ENCODE assay signal across 29 mouse cellular contexts in the genomic region with DNA sequence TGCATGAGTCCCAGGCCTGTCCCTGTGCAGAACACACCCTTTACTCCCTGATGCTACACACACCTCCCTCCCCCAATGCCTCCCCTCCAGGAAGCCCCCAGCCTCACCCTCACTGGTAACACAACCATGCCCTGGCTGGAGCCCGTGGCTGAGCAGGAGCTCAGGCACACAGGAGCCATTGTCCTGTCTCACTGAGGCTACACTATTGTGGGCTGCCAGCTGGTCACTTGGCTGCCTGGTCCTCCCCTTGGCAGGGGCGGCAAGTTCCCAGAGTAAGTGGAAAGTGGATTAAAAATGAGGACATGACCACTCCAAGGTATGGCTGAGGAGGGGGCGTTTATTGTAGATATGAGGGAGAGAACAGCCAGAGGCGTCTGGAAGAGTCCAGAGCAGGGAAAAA. TPM values are rescaled to one million over a fixed set of nuclear protein-coding genes. Genes with fewer than 3 reads are reported as not detected.
DNase-seq lines count a peak whose midpoint lies in the region; ATAC-seq and TF ChIP-seq lines count a peak whose summit lies in the region.
"Had no signal": no experiment of that assay in that cellular context is flagged by ENCODE, and none has a peak within 500 bp of the region (broad histone marks: within the 10 kb centered on the region; RNA-seq: fewer than 3 reads in every experiment).

No protein-coding gene starts in this region.

- no peak for TF ChIP-seq POLR2A in brain, embryonic 14.5 days (IDR thresholded peaks at IDR 0.05; ENCODE audit: borderline replicate concordance, extremely low read depth, insufficient read depth, insufficient read length, poor library complexity, severe bottlenecking)

- H3K4me2 ChIP-seq in forebrain, embryonic 16.5 days (ENCODE audit: low read length): no peak overlapping the region
- no peak overlapping the region for H3K4me2 ChIP-seq in forebrain, embryonic 12.5 days
- no peak overlapping the region for H3K4me2 ChIP-seq in hindbrain, postnatal 0 days (ENCODE audit: low read depth, low read length)
- no peak overlapping the region for H3K4me2 ChIP-seq in hindbrain, embryonic 13.5 days
- H3K4me2 ChIP-seq in midbrain, postnatal 0 days (ENCODE audit: low read depth, low read length, poor library complexity, severe bottlenecking): no peak overlapping the region
- H3K4me2 ChIP-seq: limb, embryonic 15.5 days; lung, embryonic 15.5 days had no signal

- no peak overlapping the region for H3K4me3 ChIP-seq in forebrain, embryonic 16.5 days (replicated peaks; ENCODE audit: low read length)
- H3K4me3 ChIP-seq in forebrain, embryonic 12.5 days (replicated peaks): no peak overlapping the region
- H3K4me3 ChIP-seq in hindbrain, postnatal 0 days (ENCODE audit: low read length): no peak overlapping the region
- no peak overlapping the region for H3K4me3 ChIP-seq in hindbrain, embryonic 13.5 days
- H3K4me3 ChIP-seq in midbrain, postnatal 0 days (ENCODE audit: low read depth, low read length): no peak overlapping the region
- no peak overlapping the region for H3K4me3 ChIP-seq in midbrain, embryonic 10.5 days
- H3K4me3 ChIP-seq: embryonic facial prominence, embryonic 10.5 days; limb, embryonic 15.5 days; lung, embryonic 15.5 days had no signal

- H3K9ac ChIP-seq in forebrain, embryonic 16.5 days (replicated peaks; ENCODE audit: low read depth, low read length): no peak overlapping the region
- no peak overlapping the region for H3K9ac ChIP-seq in forebrain, embryonic 12.5 days
- no peak overlapping the region for H3K9ac ChIP-seq in hindbrain, postnatal 0 days (replicated peaks; ENCODE audit: low read length)
- no peak overlapping the region for H3K9ac ChIP-seq in hindbrain, embryonic 13.5 days
- H3K9ac ChIP-seq in midbrain, postnatal 0 days (replicated peaks; ENCODE audit: low read length, poor library complexity, severe bottlenecking): no peak overlapping the region
- H3K9ac ChIP-seq: limb, embryonic 15.5 days; liver, embryonic 14.5 days; lung, embryonic 15.5 days had no signal

- WGBS in forebrain, embryonic 16.5 days: 56% methylated on average over 4 of the region's 4 CpGs
- 65% methylated on average over 4 of the region's 4 CpGs for WGBS in forebrain, embryonic 12.5 days
- 47% methylated on average over 4 of the region's 4 CpGs for WGBS in hindbrain, postnatal 0 days
- 66% methylated on average over 4 of the region's 4 CpGs for WGBS in hindbrain, embryonic 13.5 days
- 60% methylated on average over 4 of the region's 4 CpGs for WGBS in midbrain, postnatal 0 days
- 70% methylated on average over 4 of the region's 4 CpGs for WGBS in midbrain, embryonic 10.5 days

- H3K4me1 ChIP-seq in forebrain, embryonic 16.5 days (replicated peaks; ENCODE audit: control insufficient read depth, insufficient read depth, low read length): no peaks in the 10 kb centered on the region
- H3K4me1 ChIP-seq in forebrain, embryonic 12.5 days: no peaks in the 10 kb centered on the region
- no peaks in the 10 kb centered on the region for H3K4me1 ChIP-seq in hindbrain, postnatal 0 days (ENCODE audit: insufficient read depth, low read length)
- no peaks in the 10 kb centered on the region for H3K4me1 ChIP-seq in hindbrain, embryonic 13.5 days (replicated peaks)
- H3K4me1 ChIP-seq in midbrain, postnatal 0 days (ENCODE audit: insufficient read depth, low read length): peaks cover 3% of the 10 kb centered on the region; the same call in 1 of the 2 replicates
- peaks cover 12% of the 10 kb centered on the region for H3K4me1 ChIP-seq in midbrain, embryonic 10.5 days
- H3K4me1 ChIP-seq: limb, embryonic 15.5 days; lung, embryonic 15.5 days had no signal

- H3K36me3 ChIP-seq in forebrain, embryonic 16.5 days (ENCODE audit: control insufficient read depth, insufficient read depth): no peaks in the 10 kb centered on the region
- no peaks in the 10 kb centered on the region for H3K36me3 ChIP-seq in forebrain, embryonic 12.5 days (replicated peaks)
- no peaks in the 10 kb centered on the region for H3K36me3 ChIP-seq in hindbrain, postnatal 0 days (ENCODE audit: insufficient read depth, low read length)
- H3K36me3 ChIP-seq in hindbrain, embryonic 13.5 days: no peaks in the 10 kb centered on the region
- H3K36me3 ChIP-seq in midbrain, postnatal 0 days (ENCODE audit: insufficient read depth, low read length): no peaks in the 10 kb centered on the region
- no peaks in the 10 kb centered on the region for H3K36me3 ChIP-seq in midbrain, embryonic 10.5 days
- H3K36me3 ChIP-seq: embryonic facial prominence, embryonic 10.5 days; limb, embryonic 15.5 days; lung, embryonic 15.5 days had no signal

- 0 out of 2 replicates have a peak, but pooled peaks have one; percentile 29 for ATAC-seq in forebrain, embryonic 16.5 days
- no peak for ATAC-seq in forebrain, embryonic 12.5 days (ENCODE audit: low FRiP score)
- peak; percentile 38; the same call in 1 of the 2 replicates for ATAC-seq in hindbrain, postnatal 0 days
- ATAC-seq in hindbrain, embryonic 13.5 days (ENCODE audit: low FRiP score): no peak
- ATAC-seq in midbrain, postnatal 0 days (ENCODE audit: low FRiP score): 0 out of 2 replicates have a peak, but pooled peaks have one; percentile 23
- ATAC-seq: Patski had no signal

- H3K9me3 ChIP-seq in forebrain, embryonic 16.5 days (ENCODE audit: control insufficient read depth, low read length): no peaks in the 10 kb centered on the region
- H3K9me3 ChIP-seq in forebrain, embryonic 12.5 days: no peaks in the 10 kb centered on the region
- H3K9me3 ChIP-seq in hindbrain, postnatal 0 days (ENCODE audit: low read length): no peaks in the 10 kb centered on the region
- no peaks in the 10 kb centered on the region for H3K9me3 ChIP-seq in hindbrain, embryonic 13.5 days
- no peaks in the 10 kb centered on the region for H3K9me3 ChIP-seq in midbrain, postnatal 0 days (ENCODE audit: low read length)
- H3K9me3 ChIP-seq in midbrain, embryonic 10.5 days (replicated peaks): no peaks in the 10 kb centered on the region
- H3K9me3 ChIP-seq: embryonic facial prominence, embryonic 10.5 days; limb, embryonic 15.5 days; lung, embryonic 15.5 days had no signal

- peak; percentile 59 for DNase-seq in hindbrain, postnatal 0 days (ENCODE audit: low spot score)
- DNase-seq in midbrain, postnatal 0 days (ENCODE audit: low spot score): peak; percentile 30
- no peak for DNase-seq in midbrain, embryonic 10.5 days (ENCODE audit: low spot score)
- peak; percentile 28 for DNase-seq in brain, embryonic 14.5 days (ENCODE audit: low read depth)
- DNase-seq: adrenal gland, postnatal 36 days; kidney, adult 2 months; lung, postnatal 4 days; right cerebral cortex, postnatal 4 days; thymus, postnatal 14 days had no signal

- H3K27me3 ChIP-seq in forebrain, embryonic 16.5 days (replicated peaks; ENCODE audit: control insufficient read depth, insufficient read depth, low read length): 0 out of 2 replicates have a peak, but pooled peaks cover 3% of the 10 kb centered on the region
- H3K27me3 ChIP-seq in forebrain, embryonic 12.5 days: peaks cover 40% of the 10 kb centered on the region
- no peaks in the 10 kb centered on the region for H3K27me3 ChIP-seq in hindbrain, postnatal 0 days (ENCODE audit: insufficient read depth, low read length)
- peaks cover 29% of the 10 kb centered on the region for H3K27me3 ChIP-seq in hindbrain, embryonic 13.5 days
- no peaks in the 10 kb centered on the region for H3K27me3 ChIP-seq in midbrain, postnatal 0 days (ENCODE audit: insufficient read depth, low read length)
- peaks cover 31% of the 10 kb centered on the region for H3K27me3 ChIP-seq in midbrain, embryonic 10.5 days (ENCODE audit: low read depth, poor library complexity, severe bottlenecking)

- no peak for TF ChIP-seq CTCF in hindbrain, postnatal 0 days (IDR thresholded peaks at IDR 0.05; ENCODE audit: low read depth)
- no peak for TF ChIP-seq CTCF in midbrain, postnatal 0 days (IDR thresholded peaks at IDR 0.05)
- no peak for TF ChIP-seq CTCF in brain, embryonic 14.5 days (IDR thresholded peaks at IDR 0.05; ENCODE audit: borderline replicate concordance, extremely low read depth, insufficient read depth, insufficient read length)

- H3K27ac ChIP-seq in forebrain, embryonic 16.5 days (ENCODE audit: low read length): no peak overlapping the region
- H3K27ac ChIP-seq in forebrain, embryonic 12.5 days: no peak overlapping the region
- H3K27ac ChIP-seq in hindbrain, postnatal 0 days: no peak overlapping the region
- no peak overlapping the region for H3K27ac ChIP-seq in hindbrain, embryonic 13.5 days
- no peak overlapping the region for H3K27ac ChIP-seq in midbrain, postnatal 0 days (ENCODE audit: low read depth, low read length)
- no peak overlapping the region for H3K27ac ChIP-seq in midbrain, embryonic 10.5 days (replicated peaks)
- H3K27ac ChIP-seq: embryonic facial prominence, embryonic 10.5 days; kidney, postnatal 0 days; limb, embryonic 15.5 days; liver, embryonic 14.5 days; lung, embryonic 15.5 days had no signal

RNA-seq across cellular contexts. Expression of a gene that starts 7.3 kb away (rescaled TPM):
- polyA plus RNA-seq in forebrain, embryonic 16.5 days (2015; fragmentation: Nextera tagmentation; extraction: Ambion mirVana): 0.25 and 0.32 TPM in 2 replicates
- polyA plus RNA-seq in forebrain, embryonic 12.5 days (2016; fragmentation: Nextera tagmentation; extraction: Ambion mirVana): 0.05 TPM in 1 of 2 replicates, not detected in the other
- 31.9 and 37.6 TPM in 2 replicates for total RNA-seq in hindbrain, postnatal 0 days (2014; rRNA removed)
- polyA plus RNA-seq in hindbrain, postnatal 0 days (2015; fragmentation: Nextera tagmentation; extraction: Ambion mirVana): 1.0 and 1.1 TPM in 2 replicates
- polyA plus RNA-seq in hindbrain, embryonic 13.5 days (2015; fragmentation: Nextera tagmentation; extraction: Ambion mirVana): 0.17 and 0.27 TPM in 2 replicates
- total RNA-seq in midbrain, postnatal 0 days (2014; rRNA removed): 43.6 and 45.2 TPM in 2 replicates
- 1.7 and 1.8 TPM in 2 replicates for polyA plus RNA-seq in midbrain, postnatal 0 days (2015; fragmentation: Nextera tagmentation; extraction: Ambion mirVana)
- 0.06 and 0.11 TPM in 2 replicates for polyA plus RNA-seq in midbrain, embryonic 10.5 days (2016; fragmentation: Nextera tagmentation; extraction: Ambion mirVana)
- 8.2 and 10.4 TPM in 2 replicates for polyA plus RNA-seq in brain, embryonic 14.5 days (2012; rRNA removed)
- total RNA-seq: megakaryocyte-erythroid progenitor cell, adult 5-6 weeks had no signal
- polyA plus RNA-seq: embryonic facial prominence, embryonic 10.5 days; heart, embryonic 16.5 days; limb, embryonic 15.5 days; lung, embryonic 15.5 days; Patski had no signal

RNA-seq across cellular contexts. Expression of a gene that starts 19.4 kb away (rescaled TPM):
- polyA plus RNA-seq in forebrain, embryonic 16.5 days (2015; fragmentation: Nextera tagmentation; extraction: Ambion mirVana): not detected in 2 replicates
- polyA plus RNA-seq in forebrain, embryonic 12.5 days (2016; fragmentation: Nextera tagmentation; extraction: Ambion mirVana): not detected in 2 replicates
- total RNA-seq in hindbrain, postnatal 0 days (2014; rRNA removed): not detected in 2 replicates
- polyA plus RNA-seq in hindbrain, postnatal 0 days (2015; fragmentation: Nextera tagmentation; extraction: Ambion mirVana): not detected in 2 replicates
- not detected in 2 replicates for polyA plus RNA-seq in hindbrain, embryonic 13.5 days (2015; fragmentation: Nextera tagmentation; extraction: Ambion mirVana)
- total RNA-seq in midbrain, postnatal 0 days (2014; rRNA removed): not detected in 2 replicates
- not detected in 2 replicates for polyA plus RNA-seq in midbrain, postnatal 0 days (2015; fragmentation: Nextera tagmentation; extraction: Ambion mirVana)
- polyA plus RNA-seq in midbrain, embryonic 10.5 days (2016; fragmentation: Nextera tagmentation; extraction: Ambion mirVana): not detected in 2 replicates
- polyA plus RNA-seq in brain, embryonic 14.5 days (2012; rRNA removed): not detected in 2 replicates
- total RNA-seq: adrenal gland, adult 18-20 months; adrenal gland, postnatal 36 days; ES-E14; gastrocnemius, adult 8-10 months; hematopoietic stem cell, adult 5-6 weeks; megakaryocyte-erythroid progenitor cell, adult 5-6 weeks had no signal
- polyA plus RNA-seq: cerebellum, adult 2 months; embryonic facial prominence, embryonic 10.5 days; heart, embryonic 16.5 days; intestine, embryonic 14.5 days; kidney, adult 2 months; kidney, postnatal 0 days; large intestine, adult 2 months; limb, embryonic 15.5 days; liver, embryonic 14.5 days; lung, embryonic 15.5 days; Patski; stomach, embryonic 14.5 days had no signal

RNA-seq across cellular contexts. Expression of a gene that starts 31.2 kb away (rescaled TPM):
- polyA plus RNA-seq in forebrain, embryonic 16.5 days (2015; fragmentation: Nextera tagmentation; extraction: Ambion mirVana): 12.3 and 16.0 TPM in 2 replicates
- polyA plus RNA-seq in forebrain, embryonic 12.5 days (2016; fragmentation: Nextera tagmentation; extraction: Ambion mirVana): 11.9 and 12.7 TPM in 2 replicates
- total RNA-seq in hindbrain, postnatal 0 days (2014; rRNA removed): 66.2 and 67.9 TPM in 2 replicates
- 19.8 and 21.3 TPM in 2 replicates for polyA plus RNA-seq in hindbrain, postnatal 0 days (2015; fragmentation: Nextera tagmentation; extraction: Ambion mirVana)
- 24.5 and 26.5 TPM in 2 replicates for polyA plus RNA-seq in hindbrain, embryonic 13.5 days (2015; fragmentation: Nextera tagmentation; extraction: Ambion mirVana)
- total RNA-seq in midbrain, postnatal 0 days (2014; rRNA removed): 74.5 and 78.2 TPM in 2 replicates
- 25.9 and 26.2 TPM in 2 replicates for polyA plus RNA-seq in midbrain, postnatal 0 days (2015; fragmentation: Nextera tagmentation; extraction: Ambion mirVana)
- 18.5 and 20.1 TPM in 2 replicates for polyA plus RNA-seq in midbrain, embryonic 10.5 days (2016; fragmentation: Nextera tagmentation; extraction: Ambion mirVana)
- 48.1 and 54.9 TPM in 2 replicates for polyA plus RNA-seq in brain, embryonic 14.5 days (2012; rRNA removed)
- total RNA-seq: hematopoietic stem cell, adult 5-6 weeks; megakaryocyte-erythroid progenitor cell, adult 5-6 weeks had no signal

RNA-seq across cellular contexts. Expression of a gene that starts 39.0 kb away (rescaled TPM):
- 0.28 TPM in 1 of 2 replicates, not detected in the other for polyA plus RNA-seq in forebrain, embryonic 16.5 days (2015; fragmentation: Nextera tagmentation; extraction: Ambion mirVana)
- not detected in 2 replicates for polyA plus RNA-seq in forebrain, embryonic 12.5 days (2016; fragmentation: Nextera tagmentation; extraction: Ambion mirVana)
- 0.42 and 2.0 TPM in 2 replicates for total RNA-seq in hindbrain, postnatal 0 days (2014; rRNA removed)
- 0.60 and 0.71 TPM in 2 replicates for polyA plus RNA-seq in hindbrain, postnatal 0 days (2015; fragmentation: Nextera tagmentation; extraction: Ambion mirVana)
- polyA plus RNA-seq in hindbrain, embryonic 13.5 days (2015; fragmentation: Nextera tagmentation; extraction: Ambion mirVana): not detected in 2 replicates
- 2.3 TPM in 1 of 2 replicates, not detected in the other for total RNA-seq in midbrain, postnatal 0 days (2014; rRNA removed)
- polyA plus RNA-seq in midbrain, postnatal 0 days (2015; fragmentation: Nextera tagmentation; extraction: Ambion mirVana): 1.6 and 2.1 TPM in 2 replicates
- polyA plus RNA-seq in midbrain, embryonic 10.5 days (2016; fragmentation: Nextera tagmentation; extraction: Ambion mirVana): not detected in 2 replicates
- 0.11 TPM in 1 of 2 replicates, not detected in the other for polyA plus RNA-seq in brain, embryonic 14.5 days (2012; rRNA removed)
- total RNA-seq: adrenal gland, adult 18-20 months; adrenal gland, postnatal 36 days; ES-E14; hematopoietic stem cell, adult 5-6 weeks; megakaryocyte-erythroid progenitor cell, adult 5-6 weeks had no signal
- polyA plus RNA-seq: cerebellum, adult 2 months; embryonic facial prominence, embryonic 10.5 days; gonadal fat pad, adult 2 months; heart, embryonic 16.5 days; intestine, embryonic 14.5 days; kidney, postnatal 0 days; liver, embryonic 14.5 days; lung, embryonic 15.5 days; Patski had no signal

RNA-seq across cellular contexts. Expression of a gene that starts 51.5 kb away (rescaled TPM):
- 59.8 and 68.5 TPM in 2 replicates for polyA plus RNA-seq in forebrain, embryonic 16.5 days (2015; fragmentation: Nextera tagmentation; extraction: Ambion mirVana)
- polyA plus RNA-seq in forebrain, embryonic 12.5 days (2016; fragmentation: Nextera tagmentation; extraction: Ambion mirVana): 69.0 and 70.6 TPM in 2 replicates
- total RNA-seq in hindbrain, postnatal 0 days (2014; rRNA removed): 115 and 126 TPM in 2 replicates
- polyA plus RNA-seq in hindbrain, postnatal 0 days (2015; fragmentation: Nextera tagmentation; extraction: Ambion mirVana): 36.3 and 37.5 TPM in 2 replicates
- polyA plus RNA-seq in hindbrain, embryonic 13.5 days (2015; fragmentation: Nextera tagmentation; extraction: Ambion mirVana): 52.4 and 57.1 TPM in 2 replicates
- total RNA-seq in midbrain, postnatal 0 days (2014; rRNA removed): 95.6 and 98.8 TPM in 2 replicates
- 43.3 and 46.6 TPM in 2 replicates for polyA plus RNA-seq in midbrain, postnatal 0 days (2015; fragmentation: Nextera tagmentation; extraction: Ambion mirVana)
- polyA plus RNA-seq in midbrain, embryonic 10.5 days (2016; fragmentation: Nextera tagmentation; extraction: Ambion mirVana): 69.9 and 72.8 TPM in 2 replicates
- 128 and 178 TPM in 2 replicates for polyA plus RNA-seq in brain, embryonic 14.5 days (2012; rRNA removed)

Comparison
In these comparisons a context has a peak if more than half of its experiments do, and no peak if none do; other contexts are left out.
1. ATAC-seq: peak in forebrain, embryonic 16.5 days (single experiment), hindbrain, postnatal 0 days (single experiment) and midbrain, postnatal 0 days (single experiment); none in forebrain, embryonic 12.5 days (single experiment) and hindbrain, embryonic 13.5 days (single experiment).